Mouse (Mus musculus) midbrain, postnatal 0 days (tissue): ENCODE measurements around the gene Col27a1. TPM values are rescaled to one million over a fixed set of nuclear protein-coding genes. Genes with fewer than 3 reads are reported as not detected.

Experiments used
- ATAC-seq: fragments of 200-750 bp; cut with Nextera tagmentation; 2 replicates; pipeline ENCODE4 v1.8.0; 2017; ENCODE audit warnings: moderate number of reproducible peaks, mild to moderate bottlenecking, moderate TSS enrichment, moderate library complexity; ENCODE audit not compliant: low FRiP score
- DNase-seq: peaks from one replicate; pipeline ENCODE4 v3.0.0-alpha.2; 2015; ENCODE audit warnings: low spot score
- H3K27ac ChIP-seq: fragments of 300-500 bp; sonication (generic); 2 replicates; pipeline ENCODE4 v1.5.1; 2014; ENCODE audit warnings: low read depth, mild to moderate bottlenecking, low read length, mixed read lengths
- H3K27me3 ChIP-seq: fragments of 300-500 bp; sonication (generic); 2 replicates; pipeline ENCODE4 v1.6.1; 2014; ENCODE audit warnings: low read length, control low read depth, mixed read lengths; ENCODE audit not compliant: insufficient read depth
- H3K36me3 ChIP-seq: fragments of 300-500 bp; sonication (generic); 2 replicates; pipeline ENCODE4 v1.6.1; 2014; ENCODE audit warnings: low read length, control low read depth, mixed read lengths; ENCODE audit not compliant: insufficient read depth
- H3K4me1 ChIP-seq: fragments of 300-500 bp; sonication (generic); 2 replicates; pipeline ENCODE4 v1.6.1; 2014; ENCODE audit warnings: mild to moderate bottlenecking, control low read depth, antibody characterized with exemption, low read length, mixed read lengths; ENCODE audit not compliant: insufficient read depth
- H3K4me2 ChIP-seq: fragments of 300-500 bp; sonication (generic); 2 replicates; pipeline ENCODE4 v1.6.1; 2014; ENCODE audit warnings: low read depth, mild to moderate bottlenecking, low read length, mixed read lengths; ENCODE audit not compliant: poor library complexity, severe bottlenecking
- H3K4me3 ChIP-seq: fragments of 300-500 bp; sonication (generic); 2 replicates; pipeline ENCODE4 v1.5.1; 2014; ENCODE audit warnings: low read depth, mild to moderate bottlenecking, low read length, moderate library complexity
- H3K9ac ChIP-seq: fragments of 300-500 bp; sonication (generic); replicated peaks from 2 replicates; pipeline ENCODE4 v1.6.1; 2014; ENCODE audit warnings: mild to moderate bottlenecking, low read length, moderate library complexity, mixed read lengths; ENCODE audit not compliant: poor library complexity, severe bottlenecking
- H3K9me3 ChIP-seq: fragments of 300-500 bp; sonication (generic); 2 replicates; pipeline ENCODE4 v1.6.1; 2016; ENCODE audit warnings: low read length, control low read depth
- CTCF ChIP-seq: IDR thresholded peaks from 2 replicates; pipeline ENCODE4 v1.5.1; 2016; ENCODE audit warnings: antibody characterized with exemption, mild to moderate bottlenecking
- WGBS: fragments of 180-500 bp; shearing (Covaris S2); extraction: QIAGEN DNeasy Blood & Tissue Kit; methylation state at CpG from one replicate; pipeline ENCODE4 v1.1.7; 2014; 5-methylcytosine and 5-hydroxymethylcytosine counted together
- polyA plus RNA-seq: library from polyadenylated mRNA; unstranded; fragments of >200 nt; fragmentation: Nextera tagmentation; extraction: Ambion mirVana; gene quantifications from 2 replicates; pipeline ENCODE4 v1.2.1, GENCODE M21; 2015
- total RNA-seq: library from RNA; depleted of rRNA; stranded (reverse); fragments of >200 nt; gene quantifications from 2 replicates; pipeline ENCODE4 v1.2.3, GENCODE M21; 2014

Col27a1 gene
- total and polyA plus RNA-seq, 2 experiments from 2014 or later, result 0.88 to 4.8 TPM

GRCm38 (mm10) chr4:63291075-63291474 is 77.3 kb downstream of the Col27a1 start:
- TF ChIP-seq CTCF, result no peak
- peak; percentile 86 for ATAC-seq
- H3K27me3 ChIP-seq, result no peaks in the 10 kb centered on the region

GRCm38 (mm10) chr4:63291658-63292057 is 77.9 kb downstream of the Col27a1 start:
- H3K36me3 ChIP-seq, result no peaks in the 10 kb centered on the region
- no peaks in the 10 kb centered on the region for H3K9me3 ChIP-seq
- DNase-seq (no peak), ATAC-seq (no peak)
- H3K4me1 ChIP-seq, result no peaks in the 10 kb centered on the region; the same call in 1 of the 2 replicates
- no peaks in the 10 kb centered on the region for H3K27me3 ChIP-seq
- no peak overlapping the region for H3K9ac ChIP-seq
- no peak for TF ChIP-seq CTCF
- no peak overlapping the region for H3K4me2 ChIP-seq
- 81% methylated on average over 4 of the region's 4 CpGs for WGBS
- H3K27ac ChIP-seq, result no peak overlapping the region
- H3K4me3 ChIP-seq, result no peak overlapping the region

More at GRCm38 (mm10) chr4:63291075-63291474, 77.3 kb downstream of the Col27a1 start:
- Histone ChIP-seq H3K9me3 (no peaks in the 10 kb centered on the region), H3K27ac (no peak overlapping the region), H3K4me2 (no peak overlapping the region), H3K4me1 (no peaks in the 10 kb centered on the region; the same call in 1 of the 2 replicates), H3K9ac (no peak overlapping the region), H3K4me3 (no peak overlapping the region), H3K36me3 (no peaks in the 10 kb centered on the region)
- peak; percentile 95 for DNase-seq
- 51% methylated on average over 7 of the region's 7 CpGs for WGBS

- H3K9ac ChIP-seq, result no peak overlapping the region
- H3K27ac ChIP-seq, result no peak overlapping the region
- DNase-seq, result no peak
Measured at GRCm38 (mm10) chr4:63295641-63296040, 81.8 kb downstream of the Col27a1 start.

GRCm38 (mm10) chr4:63296263-63296662 is 82.5 kb downstream of the Col27a1 start:
- Histone ChIP-seq H3K4me1 (no peaks in the 10 kb centered on the region), H3K4me3 (no peak overlapping the region), H3K9ac (no peak overlapping the region), H3K9me3 (no peaks in the 10 kb centered on the region), H3K27ac (no peak overlapping the region), H3K36me3 (no peaks in the 10 kb centered on the region), H3K27me3 (no peaks in the 10 kb centered on the region), H3K4me2 (no peak overlapping the region)
- no peak for TF ChIP-seq CTCF
- DNase-seq (no peak), ATAC-seq (no peak)
- 71% methylated on average over 3 of the region's 3 CpGs for WGBS

More at GRCm38 (mm10) chr4:63295641-63296040, 81.8 kb downstream of the Col27a1 start:
- H3K4me1 ChIP-seq, result no peaks in the 10 kb centered on the region
- no peaks in the 10 kb centered on the region for H3K36me3 ChIP-seq
- no peak overlapping the region for H3K4me3 ChIP-seq
- ATAC-seq, result no peak
- 68% methylated on average over 1 of the region's 1 CpGs for WGBS
- H3K4me2 ChIP-seq, result no peak overlapping the region
- no peaks in the 10 kb centered on the region for H3K27me3 ChIP-seq
- H3K9me3 ChIP-seq, result no peaks in the 10 kb centered on the region
- TF ChIP-seq CTCF, result no peak

- ATAC-seq (no peak), DNase-seq (no peak)
- H3K9ac ChIP-seq, result no peak overlapping the region
- H3K4me3 ChIP-seq, result no peak overlapping the region
- no peaks in the 10 kb centered on the region for H3K4me1 ChIP-seq
- H3K9me3 ChIP-seq, result no peaks in the 10 kb centered on the region
- no peak overlapping the region for H3K27ac ChIP-seq
- H3K27me3 ChIP-seq, result no peaks in the 10 kb centered on the region
- H3K36me3 ChIP-seq, result no peaks in the 10 kb centered on the region
- no peak overlapping the region for H3K4me2 ChIP-seq
- no peak for TF ChIP-seq CTCF
- WGBS, result 88% methylated on average over 8 of the region's 8 CpGs
Measured at GRCm38 (mm10) chr4:63296876-63297275, 83.1 kb downstream of the Col27a1 start.

GRCm38 (mm10) chr4:63298191-63298590 is 84.4 kb downstream of the Col27a1 start:
- DNase-seq (no peak), ATAC-seq (no peak)
- H3K4me1 ChIP-seq, result no peaks in the 10 kb centered on the region
- H3K4me3 ChIP-seq, result no peak overlapping the region
- WGBS, result 87% methylated on average over 8 of the region's 8 CpGs
- TF ChIP-seq CTCF, result no peak
- H3K27me3 ChIP-seq, result no peaks in the 10 kb centered on the region
- no peak overlapping the region for H3K4me2 ChIP-seq
- no peak overlapping the region for H3K9ac ChIP-seq
- no peaks in the 10 kb centered on the region for H3K36me3 ChIP-seq
- no peaks in the 10 kb centered on the region for H3K9me3 ChIP-seq
- no peak overlapping the region for H3K27ac ChIP-seq
